Mouse (Mus musculus) liver, postnatal 0 days (tissue): Measurements from ENCODE around the gene Lrrc4.

Experiments used
- CTCF ChIP-seq: sonication (generic); IDR thresholded peaks from 2 replicates; pipeline ENCODE4 v1.5.1; 2016; ENCODE audit warnings: antibody characterized with exemption, low read depth
- EP300 ChIP-seq: IDR thresholded peaks from 2 replicates; pipeline ENCODE4 v1.6.1; 2016; ENCODE audit warnings: antibody characterized with exemption, low read depth, mild to moderate bottlenecking

GRCm38 (mm10) chr6:28724776-28725175 lies 106.8 kb downstream of the Lrrc4 start:
- no peak for TF ChIP-seq CTCF
- TF ChIP-seq EP300: no peak
